Mouse (Mus musculus) T-helper 1 cell (primary cell): Measurements from ENCODE around the gene Man1b1.

Experiments used
- in situ Hi-C: fragments of 300-600 bp; cut with MboI, MseI; formaldehyde crosslinking; loops from one replicate; pipeline ENCODE4 v1.15.1; 2025; ENCODE audit warnings: high pct_unique_total_duplicates

Gene Man1b1

DNA sequence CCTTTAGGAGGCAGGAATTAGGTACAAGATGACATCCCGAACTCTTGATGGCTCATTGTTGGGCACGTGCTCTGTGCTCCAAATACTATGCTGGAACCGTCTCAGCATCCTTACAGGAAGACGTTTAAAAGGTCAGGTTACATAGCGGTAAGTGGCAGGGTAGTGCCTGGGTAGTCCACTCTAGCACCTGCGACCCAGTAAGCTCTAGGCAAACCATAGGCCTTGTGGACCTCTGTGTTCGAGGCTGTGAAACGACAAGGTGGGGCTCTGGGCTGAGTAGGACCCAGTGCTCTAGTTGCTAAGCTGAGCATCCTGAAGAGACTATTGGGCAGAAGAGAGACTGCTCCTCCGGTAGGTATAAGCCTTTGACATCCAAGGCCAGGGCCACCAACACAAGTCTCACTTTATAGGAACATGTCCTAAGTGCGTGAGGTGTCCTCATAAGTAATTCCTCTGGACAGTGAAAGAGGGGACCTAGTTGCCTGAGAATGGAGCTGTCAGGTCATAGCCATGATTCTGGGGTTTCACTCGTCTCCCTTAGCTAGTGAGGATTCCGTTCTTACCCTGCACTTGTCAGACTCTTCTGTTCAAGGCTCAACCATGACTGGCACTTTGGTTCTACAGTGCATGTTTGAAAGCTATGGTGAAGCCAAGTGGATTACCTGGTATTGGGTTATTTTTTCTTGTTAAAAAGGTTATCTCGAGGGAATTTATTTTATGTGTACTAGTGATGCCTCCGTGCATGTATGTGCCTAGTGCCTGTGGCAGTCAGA lies 26.4 kb upstream of the Man1b1 start:
- in situ Hi-C loops = no loop called here

DNA sequence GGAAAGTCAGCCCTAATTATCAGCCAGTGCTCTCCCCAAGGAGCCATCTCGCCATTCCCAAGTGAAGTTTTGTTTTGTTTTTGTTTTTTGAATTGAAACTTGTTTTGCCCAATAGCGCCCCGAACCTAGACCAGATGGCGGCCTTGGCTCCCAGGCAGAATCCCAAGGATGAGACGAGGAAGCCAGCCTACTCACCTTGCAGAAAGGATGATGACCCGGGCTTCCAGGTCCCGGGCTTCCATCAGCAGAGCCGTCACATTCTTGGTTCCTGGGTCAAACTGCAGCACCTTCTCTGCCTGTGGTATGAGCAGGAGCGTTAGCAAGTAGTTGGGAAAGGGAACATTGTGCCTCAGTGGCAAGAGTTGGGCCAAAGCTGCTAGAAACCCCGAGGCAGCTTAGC lies 22.0 kb upstream of the Man1b1 start:
- in situ Hi-C loops = no loop called here

- in situ Hi-C loops = no loop called here
These were observed 21.2 kb upstream of the Man1b1 start for GRCm38 (mm10) chr2:25310969-25311368.

DNA sequence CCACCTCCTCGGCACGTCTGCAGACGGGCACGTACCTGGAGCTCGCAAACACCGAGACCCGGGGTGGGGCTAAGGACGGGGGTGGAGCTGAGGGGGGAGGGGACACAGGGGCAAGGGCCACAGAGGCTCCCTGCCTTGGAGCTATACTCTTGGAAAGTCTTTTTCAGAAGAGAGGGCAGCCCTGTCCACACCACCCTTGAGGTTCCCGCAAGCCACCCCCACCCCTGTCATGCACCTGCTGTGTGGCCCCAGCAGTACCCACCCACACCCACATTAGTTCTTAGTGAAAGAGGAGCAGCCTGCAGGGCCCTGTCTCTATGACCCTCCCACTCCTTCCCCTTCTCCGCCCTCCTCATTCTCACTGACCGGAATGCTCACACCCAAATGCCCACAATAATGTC lies 20.6 kb upstream of the Man1b1 start:
- in situ Hi-C loops = no loop called here

GRCm38 (mm10) chr2:25318119-25318966 lies 13.8 kb upstream of the Man1b1 start:
- in situ Hi-C loops = loop anchor here (5.0 kb wide), 1 partner anchor 46 kb away; the partner anchor contains the start of genes Anapc2 and Ssna1

- in situ Hi-C loops = loop anchor here (5.0 kb wide), 1 partner anchor 47 kb away; the partner anchor contains the start of genes Anapc2 and Ssna1
These were observed 13.0 kb upstream of the Man1b1 start, which contains the start of gene Grin1 for GRCm38 (mm10) chr2:25318971-25319773. Gene Grin1 (minus strand): TSS chr2:25319187.

DNA sequence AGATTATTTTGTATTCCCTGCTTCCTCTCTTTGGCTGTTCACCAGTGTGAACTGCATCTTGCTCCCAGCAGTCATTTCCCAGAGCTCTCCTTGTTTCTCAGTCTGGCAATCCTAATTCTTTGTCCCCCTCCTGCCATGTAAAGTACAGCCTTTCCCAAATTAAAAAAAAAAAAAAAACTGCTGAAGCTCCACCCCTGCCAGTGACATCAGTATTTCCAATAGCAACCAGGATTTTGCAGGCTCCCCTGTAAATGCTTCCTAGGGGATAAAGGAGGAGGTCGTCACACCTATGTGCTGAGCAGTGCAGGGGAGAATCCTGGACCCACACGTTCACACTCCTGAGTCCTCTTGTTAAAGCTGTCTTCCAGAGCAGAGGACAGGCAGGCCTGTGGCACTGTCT lies 12.1 kb upstream of the Man1b1 start:
- in situ Hi-C loops = no loop called here

GRCm38 (mm10) chr2:25326036-25326435 lies 6.1 kb upstream of the Man1b1 start:
- in situ Hi-C loops = no loop called here

GRCm38 (mm10) chr2:25328440-25328839 lies 3.7 kb upstream of the Man1b1 start:
- in situ Hi-C loops = no loop called here

GRCm38 (mm10) chr2:25331470-25331869 lies 668 bp upstream of the Man1b1 start:
- in situ Hi-C loops = no loop called here

DNA sequence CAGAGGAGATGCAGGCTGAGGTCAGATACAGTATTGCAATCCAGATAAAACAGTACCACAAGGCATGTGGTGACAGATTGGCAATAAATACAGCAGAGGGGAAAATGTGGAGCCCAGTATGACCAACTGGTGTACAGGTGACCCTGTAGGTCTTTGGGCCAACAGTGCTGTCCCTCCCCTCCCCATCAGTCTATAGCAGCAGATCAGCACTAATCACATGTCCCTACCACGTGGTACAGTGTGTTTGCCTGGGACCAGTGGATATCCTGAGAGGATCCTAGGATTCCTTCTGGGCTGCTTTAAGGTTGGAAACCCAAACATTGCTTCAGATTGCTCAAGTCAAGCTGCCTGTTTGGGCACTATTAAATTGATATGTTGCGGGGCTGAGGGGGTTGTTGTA lies 1.4 kb downstream of the Man1b1 start:
- in situ Hi-C loops = no loop called here

GRCm38 (mm10) chr2:25338303-25338702 lies 6.2 kb downstream of the Man1b1 start:
- in situ Hi-C loops = no loop called here

DNA sequence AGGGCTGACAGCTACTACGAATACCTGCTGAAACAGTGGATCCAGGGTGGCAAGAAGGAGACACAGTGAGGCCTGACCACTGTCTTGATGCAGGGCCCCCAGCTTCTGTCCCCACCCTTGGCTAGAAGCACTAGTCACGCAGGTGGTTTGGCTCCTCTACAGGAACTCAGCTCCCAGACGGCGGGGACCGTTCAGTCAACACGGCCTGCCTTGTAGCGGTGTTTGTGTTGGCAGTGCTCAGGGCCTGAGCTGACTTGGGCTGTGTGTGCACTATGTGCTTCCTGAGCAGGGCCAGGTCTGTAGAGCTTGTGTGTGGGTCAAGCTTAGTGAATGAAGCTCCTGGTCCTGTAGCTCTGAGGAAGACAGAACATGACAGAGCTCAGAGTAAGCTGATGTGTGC lies 16.0 kb downstream of the Man1b1 start:
- in situ Hi-C loops = no loop called here

- in situ Hi-C loops = no loop called here
These were observed 17.4 kb downstream of the Man1b1 start for GRCm38 (mm10) chr2:25349499-25349898.

GRCm38 (mm10) chr2:25350701-25351100 lies 18.6 kb downstream of the Man1b1 start:
- in situ Hi-C loops = no loop called here

GRCm38 (mm10) chr2:25354211-25354610 lies 22.1 kb downstream of the Man1b1 start:
- in situ Hi-C loops = no loop called here

DNA sequence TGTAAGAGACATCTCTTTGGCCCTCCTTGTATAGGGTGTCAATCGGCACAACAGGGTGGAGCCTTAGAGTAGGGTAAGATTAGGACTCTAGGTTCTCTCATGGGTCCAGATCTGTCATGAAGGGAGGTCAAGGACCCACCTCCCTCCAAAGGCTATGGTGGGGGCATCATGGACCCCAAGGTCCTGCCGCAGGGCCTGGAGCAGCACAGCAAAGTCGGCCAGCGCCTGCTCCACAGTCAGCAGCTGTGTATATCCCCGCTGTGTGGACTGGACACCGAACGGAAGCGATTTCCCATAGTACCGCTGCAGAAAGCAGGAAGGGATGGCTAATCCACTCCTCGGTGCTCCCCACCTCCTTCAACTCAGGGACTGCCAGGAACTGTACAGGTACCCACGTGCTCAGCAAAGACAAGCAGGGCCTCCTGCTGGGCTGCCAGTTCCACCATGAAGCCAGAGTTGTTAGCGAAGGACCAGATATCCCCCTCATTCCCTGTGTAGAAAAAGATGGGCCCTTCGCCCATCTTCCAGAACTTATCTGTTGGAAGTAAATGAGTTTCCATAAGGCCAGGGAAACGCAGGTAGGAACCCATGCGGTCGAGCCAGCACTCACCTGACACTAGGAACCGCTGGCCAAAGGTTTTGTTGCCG lies 23.4 kb downstream of the Man1b1 start:
- in situ Hi-C loops = no loop called here

- in situ Hi-C loops = no loop called here
These were observed 24.3 kb downstream of the Man1b1 start, which contains the start of gene Dpp7 for GRCm38 (mm10) chr2:25356208-25357079. Gene Dpp7 (minus strand): TSS chr2:25356359.

DNA sequence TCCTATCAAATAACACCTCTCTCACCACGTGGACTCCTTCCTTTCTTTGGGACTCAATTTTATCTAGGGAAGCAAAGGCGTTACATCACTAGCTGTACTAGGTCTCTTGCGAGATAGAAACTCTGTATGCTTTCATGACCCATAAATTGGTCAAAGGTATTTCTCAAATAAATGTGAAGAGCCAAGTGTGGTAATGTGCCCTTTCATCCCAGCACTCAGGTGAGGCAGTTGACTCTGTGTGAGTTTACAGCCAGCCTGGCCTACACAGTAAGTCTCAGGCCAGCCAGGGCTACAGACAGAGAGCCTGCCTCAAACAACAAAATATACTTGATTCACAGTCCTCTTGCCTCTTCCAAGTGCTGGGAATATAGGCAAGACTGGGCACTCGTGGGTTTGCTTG lies 27.7 kb downstream of the Man1b1 start:
- in situ Hi-C loops = no loop called here

DNA sequence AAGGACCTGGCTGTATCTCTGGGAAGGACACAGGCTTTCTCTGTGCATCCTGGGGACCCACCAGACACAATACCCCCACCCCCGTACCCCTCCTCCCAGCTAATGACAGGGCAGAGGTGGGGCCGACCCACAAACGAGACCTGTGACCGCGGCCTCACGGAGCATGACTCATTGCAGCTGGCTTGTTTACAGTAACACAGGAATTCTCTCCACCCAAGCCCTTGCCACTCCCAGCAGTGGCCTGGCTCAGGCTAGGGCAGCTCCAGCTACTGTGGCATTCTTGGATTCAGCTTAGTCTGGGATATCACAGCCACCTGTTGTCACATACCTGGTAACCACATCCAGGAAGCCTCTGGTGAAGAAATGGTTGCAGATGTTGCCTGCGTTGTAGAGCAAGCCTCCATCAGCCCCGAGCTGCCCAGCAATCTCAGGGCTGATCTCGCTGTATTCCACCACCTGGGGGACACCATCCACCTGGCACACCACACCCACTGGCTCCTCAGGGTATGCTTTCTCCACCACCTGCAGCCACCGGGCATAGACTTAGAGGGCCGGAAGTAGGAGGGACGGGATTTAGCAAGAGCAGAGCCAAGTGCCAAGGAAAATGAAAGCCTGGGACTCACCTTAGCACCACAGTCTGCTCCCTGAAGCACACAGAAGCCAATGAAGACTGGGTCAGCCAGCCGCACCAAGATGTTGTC lies 31.5 kb downstream of the Man1b1 start:
- in situ Hi-C loops = no loop called here
